In the genomic region with DNA sequence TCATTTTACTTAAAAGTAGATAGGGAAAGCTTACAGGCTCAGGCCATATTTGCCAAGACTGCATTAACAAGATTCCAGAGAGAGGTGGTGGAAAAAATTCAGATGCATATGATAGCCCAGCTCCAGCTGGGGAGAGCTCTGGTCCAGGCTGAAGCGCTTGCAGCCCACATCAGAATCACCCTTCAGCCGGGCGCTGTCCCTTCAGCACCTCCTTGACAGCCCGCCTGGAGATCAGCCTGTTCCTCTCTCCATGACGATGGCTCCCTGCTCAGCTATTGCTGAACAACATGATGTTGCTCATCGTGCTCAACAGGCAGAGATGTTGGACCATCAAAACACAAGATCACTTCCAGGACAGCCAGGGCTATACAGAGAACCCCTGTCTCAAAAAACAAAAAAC, we compare ENCODE assay signal across 11 mouse cellular contexts. TPM values are rescaled to one million over a fixed set of nuclear protein-coding genes. Genes with fewer than 3 reads are reported as not detected.
DNase-seq lines count a peak whose midpoint lies in the region; ATAC-seq and TF ChIP-seq lines count a peak whose summit lies in the region.
"Had no signal": no experiment of that assay in that cellular context is flagged by ENCODE, and none has a peak within 500 bp of the region (broad histone marks: within the 10 kb centered on the region; RNA-seq: fewer than 3 reads in every experiment).

No protein-coding gene starts in this region.

- H3K27me3 ChIP-seq in heart, postnatal 0 days (ENCODE audit: control insufficient read depth, insufficient read depth, low read length), result peaks cover 54% of the 10 kb centered on the region
- peaks cover 58% of the 10 kb centered on the region for H3K27me3 ChIP-seq in embryonic facial prominence, embryonic 14.5 days (replicated peaks; ENCODE audit: control insufficient read depth, insufficient read depth, low read length)

- 0 out of 2 replicates have a peak, but pooled peaks have one; percentile 58 for ATAC-seq in heart, postnatal 0 days (ENCODE audit: insufficient read depth, low read depth)
- no peak for ATAC-seq in embryonic facial prominence, embryonic 14.5 days (ENCODE audit: low read depth)

- under 1% methylated on average over 6 of the region's 6 CpGs for WGBS in heart, postnatal 0 days
- WGBS in embryonic facial prominence, embryonic 14.5 days, result 4% methylated on average over 6 of the region's 6 CpGs

- H3K27ac ChIP-seq in heart, postnatal 0 days (ENCODE audit: low read depth), result no peak overlapping the region
- H3K27ac ChIP-seq in embryonic facial prominence, embryonic 14.5 days (replicated peaks; ENCODE audit: low read depth, low read length), result no peak overlapping the region
- H3K27ac ChIP-seq: heart, embryonic 15.5 days had no signal

- no peak overlapping the region for H3K4me2 ChIP-seq in heart, postnatal 0 days (ENCODE audit: low read depth, low read length)
- H3K4me2 ChIP-seq in embryonic facial prominence, embryonic 14.5 days (ENCODE audit: low read depth, low read length), result no peak overlapping the region
- H3K4me2 ChIP-seq: heart, embryonic 15.5 days had no signal

- H3K4me3 ChIP-seq in heart, postnatal 0 days (ENCODE audit: low read depth, low read length), result no peak overlapping the region
- no peak overlapping the region for H3K4me3 ChIP-seq in embryonic facial prominence, embryonic 14.5 days (ENCODE audit: low read depth, low read length)
- H3K4me3 ChIP-seq: heart, embryonic 15.5 days had no signal

- no peak for TF ChIP-seq CTCF in heart, postnatal 0 days (IDR thresholded peaks at IDR 0.05; ENCODE audit: low read depth)

- no peak for TF ChIP-seq EP300 in heart, postnatal 0 days (IDR thresholded peaks at IDR 0.05; ENCODE audit: low read depth)

- peak; percentile 74 for DNase-seq in heart, postnatal 0 days (ENCODE audit: low spot score)
- DNase-seq in heart, adult 8-10 months (ENCODE audit: low spot score), result no peak
- DNase-seq in ovary, postnatal 10 days (ENCODE audit: low spot score), result peak; percentile 18
- no peak for DNase-seq in ovary, adult 18-20 months (ENCODE audit: low spot score)
- peak; percentile 77 for DNase-seq in embryonic facial prominence, embryonic 14.5 days (ENCODE audit: low spot score)
- DNase-seq in testis, postnatal 10 days (ENCODE audit: low spot score), result peak; percentile 76
- DNase-seq in spleen, adult 12 weeks (ENCODE audit: low spot score), result no peak
- DNase-seq in layer of hippocampus, adult 8-10 months (ENCODE audit: low spot score in 2 of 2), result no peak
- DNase-seq: cerebellum, postnatal 10 days had no signal

- no peaks in the 10 kb centered on the region for H3K9me3 ChIP-seq in heart, postnatal 0 days (replicated peaks; ENCODE audit: control insufficient read depth, low read length)
- no peaks in the 10 kb centered on the region for H3K9me3 ChIP-seq in embryonic facial prominence, embryonic 14.5 days (ENCODE audit: control insufficient read depth, low read length)
- H3K9me3 ChIP-seq: heart, embryonic 15.5 days had no signal

- H3K4me1 ChIP-seq in heart, postnatal 0 days (ENCODE audit: control insufficient read depth, insufficient read depth), result no peaks in the 10 kb centered on the region
- peaks cover 3% of the 10 kb centered on the region; the same call in 1 of the 2 replicates for H3K4me1 ChIP-seq in embryonic facial prominence, embryonic 14.5 days (ENCODE audit: control insufficient read depth, insufficient read depth, low read length)

- no peak overlapping the region for H3K9ac ChIP-seq in heart, postnatal 0 days (replicated peaks; ENCODE audit: low read depth, low read length)
- H3K9ac ChIP-seq in embryonic facial prominence, embryonic 14.5 days (ENCODE audit: low read depth, low read length), result no peak overlapping the region
- H3K9ac ChIP-seq: heart, embryonic 15.5 days had no signal

- H3K36me3 ChIP-seq in heart, postnatal 0 days (replicated peaks; ENCODE audit: control insufficient read depth, insufficient read depth, low read length), result no peaks in the 10 kb centered on the region
- no peaks in the 10 kb centered on the region for H3K36me3 ChIP-seq in embryonic facial prominence, embryonic 14.5 days (ENCODE audit: control insufficient read depth, insufficient read depth, low read length)
- H3K36me3 ChIP-seq: heart, embryonic 15.5 days had no signal

RNA-seq across cellular contexts. Expression of gene Kcnq2, which starts 1.8 kb away (rescaled TPM):
- total RNA-seq in heart, postnatal 0 days (2014; rRNA removed; ENCODE audit: low replicate concordance), result 0.04 and 0.08 TPM in 2 replicates
- not detected in 2 replicates for polyA plus RNA-seq in heart, postnatal 0 days (2015; fragmentation: Nextera tagmentation; extraction: Ambion mirVana)
- total RNA-seq in heart, adult 8-10 months (2022), result under 1 TPM in 3 of 4 experiments, not detected in 1; 0.06 to 0.12 (median 0.09) TPM
- polyA plus RNA-seq in embryonic facial prominence, embryonic 14.5 days (2014; fragmentation: Nextera tagmentation; extraction: Ambion mirVana), result 2.1 and 2.6 TPM in 2 replicates
- total RNA-seq in layer of hippocampus, adult 8-10 months (2022), result 100 to 1,000 TPM; 264 to 350 (median 303) TPM

RNA-seq across cellular contexts. Expression of gene Eef1a2, which starts 19.9 kb away (rescaled TPM):
- total RNA-seq in heart, postnatal 0 days (2014; rRNA removed; ENCODE audit: low replicate concordance), result 263 and 291 TPM in 2 replicates
- polyA plus RNA-seq in heart, postnatal 0 days (2015; fragmentation: Nextera tagmentation; extraction: Ambion mirVana), result 19.9 and 21.6 TPM in 2 replicates
- 1,000 to 10,000 TPM; 1,613 to 1,715 (median 1,670) TPM for total RNA-seq in heart, adult 8-10 months (2022)
- polyA plus RNA-seq in embryonic facial prominence, embryonic 14.5 days (2014; fragmentation: Nextera tagmentation; extraction: Ambion mirVana), result 0.76 and 1.0 TPM in 2 replicates
- 1,000 to 10,000 TPM in 3 of 4 experiments, 100 to 1,000 TPM in 1; 995 to 1,073 (median 1,037) TPM for total RNA-seq in layer of hippocampus, adult 8-10 months (2022)
- polyA plus RNA-seq: liver, embryonic 16.5 days had no signal

RNA-seq across cellular contexts. Expression of gene Ppdpf, which starts 50.1 kb away (rescaled TPM):
- total RNA-seq in heart, postnatal 0 days (2014; rRNA removed; ENCODE audit: low replicate concordance), result 154 and 155 TPM in 2 replicates
- polyA plus RNA-seq in heart, postnatal 0 days (2015; fragmentation: Nextera tagmentation; extraction: Ambion mirVana), result 145 and 157 TPM in 2 replicates
- 10 to 100 TPM; 45.3 to 54.3 (median 52.4) TPM for total RNA-seq in heart, adult 8-10 months (2022)
- 269 and 288 TPM in 2 replicates for polyA plus RNA-seq in embryonic facial prominence, embryonic 14.5 days (2014; fragmentation: Nextera tagmentation; extraction: Ambion mirVana)
- 10 to 100 TPM; 70.7 to 91.8 (median 77.8) TPM for total RNA-seq in layer of hippocampus, adult 8-10 months (2022)

Comparison
In these comparisons a context has a peak if more than half of its experiments do, and no peak if none do; other contexts are left out.
1. DNase-seq: peak in heart, postnatal 0 days (single experiment), ovary, postnatal 10 days (single experiment), embryonic facial prominence, embryonic 14.5 days (single experiment) and testis, postnatal 10 days (single experiment); none in heart, adult 8-10 months (single experiment), ovary, adult 18-20 months (single experiment), spleen, adult 12 weeks (single experiment) and layer of hippocampus, adult 8-10 months (0 of 2).
2. RNA of gene Kcnq2, which starts 1.8 kb away (total RNA-seq): 264 to 350 TPM in layer of hippocampus, adult 8-10 months; 0.06 to 0.12 TPM in heart, adult 8-10 months and 0.04 to 0.08 TPM in heart, postnatal 0 days; every median in the first group is over 100 times any median in the second.